Mouse (Mus musculus): ENCODE data around the gene Il4ra.

DNA sequence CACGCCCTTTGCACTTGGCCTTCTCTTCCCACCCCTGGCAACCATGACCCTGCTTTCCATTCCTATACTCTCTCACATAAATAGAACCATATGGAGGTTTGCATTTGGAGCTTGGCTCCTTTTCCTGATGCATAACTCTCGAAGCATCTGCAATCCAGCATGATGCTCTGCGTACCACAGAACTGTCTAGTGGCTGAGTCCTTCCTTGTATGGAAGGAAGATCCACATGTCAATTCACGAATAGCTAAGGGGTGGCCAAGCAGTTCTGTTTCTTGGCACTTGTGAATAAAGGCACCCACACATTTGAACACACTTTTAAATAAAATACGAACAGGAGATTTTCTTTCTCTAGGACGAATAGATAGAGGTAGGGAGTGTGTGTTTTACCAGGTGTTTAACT, 34.5 kb upstream of the Il4ra start:
- TF ChIP-seq CTCF (IDR thresholded peaks at IDR 0.05; ENCODE audit: control insufficient read depth, insufficient read depth, insufficient replicate concordance, low read depth, low read length) (no peak), POLR2A (IDR thresholded peaks at IDR 0.05; ENCODE audit: control insufficient read depth, low read depth, low read length) (no peak)

All from testis, adult 2 months (tissue).